Mouse (Mus musculus) kidney, postnatal 4 days (tissue): ENCODE data around the gene Upk1b.

Experiments used
- DNase-seq, 2 experiments: peaks; one replicate each; pipeline ENCODE4 v3.0.0; 2021; ENCODE audit warnings: mixed read lengths in 2 of 2

Upk1b gene

DNA sequence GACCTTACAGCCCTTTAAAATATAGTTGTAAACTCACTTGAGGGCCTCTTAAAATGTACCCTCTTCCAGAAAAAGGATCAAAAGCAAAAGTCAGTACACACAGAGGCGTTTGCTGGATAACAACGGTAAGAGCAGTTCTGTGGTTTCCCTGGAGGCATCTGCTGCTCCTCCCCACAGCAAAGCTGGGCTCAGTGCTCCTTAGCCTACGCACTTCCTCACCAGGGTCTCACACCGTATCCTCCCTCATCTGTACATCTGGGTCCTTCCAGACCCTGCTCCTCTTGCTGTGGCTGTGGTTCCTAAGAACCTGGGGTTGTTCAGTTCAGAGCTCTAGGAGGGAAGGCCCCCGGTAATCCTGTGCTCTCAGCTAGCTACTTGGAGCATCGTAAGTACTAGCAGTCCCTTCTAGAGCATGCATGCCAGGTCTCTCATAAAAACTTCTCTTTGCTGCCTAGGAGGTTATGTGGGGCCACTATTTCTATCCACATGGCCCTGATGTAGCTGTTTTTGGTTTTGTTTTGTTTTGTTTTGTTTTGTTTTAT is 39.2 kb downstream of the Upk1b start:
- DNase-seq: no peak

DNA sequence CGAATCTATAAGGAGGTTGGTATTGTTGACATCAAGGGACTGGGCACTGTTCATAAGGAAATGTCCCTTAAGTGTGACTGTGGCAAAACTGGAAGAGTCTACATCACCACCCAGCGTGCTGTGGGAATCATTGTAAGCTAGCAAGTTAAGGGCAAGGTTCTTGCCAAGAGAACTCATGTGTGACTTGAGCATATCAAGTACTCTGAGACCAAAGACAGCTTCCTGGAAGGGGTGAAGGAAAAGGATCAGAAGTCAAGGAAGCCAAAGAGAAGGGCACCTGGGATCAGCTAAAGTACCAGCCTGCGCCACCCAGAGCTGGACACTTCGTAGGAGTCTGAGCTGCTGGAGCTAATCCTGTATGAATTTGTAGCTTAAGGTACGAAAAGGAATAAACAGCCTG is 39.9 kb downstream of the Upk1b start:
- no peak for DNase-seq

DNA sequence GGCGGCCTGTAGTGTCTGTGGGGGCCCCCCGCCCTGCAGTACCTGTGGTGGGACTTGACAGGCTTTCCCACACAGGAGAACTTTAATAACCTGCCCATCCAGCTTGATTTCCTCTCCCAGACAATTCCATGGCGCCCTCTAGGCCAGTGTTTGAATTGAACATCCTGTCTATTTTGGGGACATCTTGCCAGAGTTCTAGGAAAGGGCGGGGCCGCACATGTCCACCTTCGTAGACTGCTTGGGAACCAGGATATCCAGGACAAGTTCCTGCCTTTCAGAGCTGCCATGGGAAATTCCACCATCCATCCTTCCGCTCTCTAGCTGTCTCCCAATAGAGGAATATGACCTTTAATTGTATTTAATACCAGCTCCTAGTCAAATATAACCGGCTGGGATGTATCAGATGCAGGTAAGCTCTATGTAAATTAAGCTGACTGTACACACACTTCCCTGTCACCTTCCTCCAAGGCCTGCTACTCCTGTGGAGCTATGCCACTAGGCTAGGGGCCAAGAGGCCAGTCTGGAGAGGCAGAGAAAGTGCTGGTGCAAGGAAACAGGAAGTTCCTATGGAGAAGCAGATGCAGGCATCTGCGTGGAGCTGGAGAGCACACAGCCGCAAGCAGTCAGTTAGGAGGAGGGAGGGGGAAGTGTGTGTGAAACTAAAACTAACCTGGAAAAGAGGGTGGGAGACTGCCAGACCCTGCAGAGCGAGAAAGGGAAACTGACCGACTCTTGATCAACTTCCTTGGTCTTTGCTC is 41.8 kb downstream of the Upk1b start:
- DNase-seq: peak; percentile 40 to 65

DNA sequence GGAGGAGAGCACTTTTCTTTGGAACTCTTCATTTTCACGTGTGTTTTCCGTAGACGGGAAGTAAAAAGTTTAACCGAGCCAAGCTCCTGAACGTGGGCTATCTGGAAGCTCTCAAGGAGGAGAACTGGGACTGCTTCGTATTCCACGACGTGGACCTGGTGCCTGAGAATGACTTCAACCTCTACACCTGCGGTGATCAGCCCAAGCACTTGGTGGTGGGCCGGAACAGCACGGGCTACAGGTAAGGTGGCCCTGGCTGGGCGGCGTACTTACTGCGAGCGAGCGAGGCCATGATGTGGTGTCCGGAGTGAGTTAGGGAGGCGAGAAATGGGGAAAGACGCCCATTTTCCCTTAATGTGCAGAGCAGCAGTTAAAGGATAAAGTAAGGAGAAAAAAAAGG is 42.5 kb downstream of the Upk1b start:
- no peak for DNase-seq

DNA sequence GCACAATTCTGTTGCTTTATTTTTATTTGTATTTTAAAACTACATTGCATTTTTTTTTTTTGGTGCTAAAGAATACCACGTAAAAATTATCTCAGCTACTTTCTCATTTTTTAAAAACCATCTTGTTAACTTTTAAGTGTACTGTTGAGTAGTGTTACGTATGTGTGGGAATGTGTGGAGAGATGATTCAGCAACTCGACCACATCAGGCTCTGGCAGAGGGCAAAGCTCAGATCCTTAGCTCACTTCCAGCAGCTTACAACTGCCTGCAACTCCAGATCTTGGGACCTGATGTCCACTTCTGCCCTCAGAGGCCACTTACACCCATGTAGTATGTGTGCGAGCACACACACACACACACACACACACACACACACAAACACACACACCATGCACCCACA is 43.6 kb downstream of the Upk1b start:
- no peak for DNase-seq

DNA sequence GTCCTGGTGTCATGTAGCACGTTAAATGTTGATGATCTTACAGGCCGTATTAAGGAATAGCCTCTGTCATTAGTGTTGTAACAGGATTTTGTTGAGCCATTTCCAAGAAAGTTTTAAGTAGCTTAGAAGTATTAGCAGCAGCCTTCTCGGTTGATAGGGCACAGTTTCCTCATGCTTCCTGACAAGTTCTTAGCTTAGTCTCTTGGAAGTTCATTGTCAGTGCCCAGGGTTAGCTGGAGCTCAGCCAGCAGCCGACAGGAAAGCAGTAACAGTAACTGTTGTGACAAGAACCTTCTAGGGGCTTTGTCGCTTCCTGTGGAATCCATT is 44.0 kb downstream of the Upk1b start:
- peak; percentile 71 to 76 for DNase-seq

DNA sequence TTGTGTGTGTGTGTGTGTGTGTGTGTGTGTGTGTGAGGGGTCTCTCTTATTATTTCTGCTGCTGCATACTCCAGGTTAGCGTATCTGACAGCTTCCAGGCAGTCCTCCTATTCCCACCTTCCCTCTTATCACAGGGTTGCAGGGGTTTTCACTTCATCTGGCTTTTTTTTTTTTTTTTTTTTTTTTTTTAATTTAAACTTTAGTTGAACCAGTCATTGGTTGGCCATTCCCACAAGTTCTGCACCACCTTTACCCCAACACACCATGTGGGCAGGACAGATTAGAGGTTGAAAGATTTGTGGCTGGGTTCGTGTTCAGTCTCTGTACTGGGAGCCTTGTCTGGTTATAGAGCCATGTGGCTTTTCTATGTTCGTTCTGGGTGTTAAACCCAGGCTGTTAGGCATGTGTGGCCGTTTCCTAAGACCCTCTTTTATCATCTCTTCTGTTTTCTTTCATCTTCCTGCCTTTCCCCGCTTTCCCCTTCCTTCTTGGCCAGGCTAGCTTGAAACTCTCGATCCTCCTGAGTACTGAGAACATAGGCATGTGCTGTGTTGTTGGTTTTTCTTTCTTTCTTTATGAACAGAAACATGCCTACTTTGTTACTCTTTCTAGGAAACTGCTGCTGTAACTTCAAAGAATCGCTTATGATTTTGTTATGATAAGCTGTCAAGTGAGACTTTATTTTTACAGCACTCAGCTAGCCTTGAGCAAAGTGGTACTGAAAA is 44.5 kb downstream of the Upk1b start:
- no peak for DNase-seq

DNA sequence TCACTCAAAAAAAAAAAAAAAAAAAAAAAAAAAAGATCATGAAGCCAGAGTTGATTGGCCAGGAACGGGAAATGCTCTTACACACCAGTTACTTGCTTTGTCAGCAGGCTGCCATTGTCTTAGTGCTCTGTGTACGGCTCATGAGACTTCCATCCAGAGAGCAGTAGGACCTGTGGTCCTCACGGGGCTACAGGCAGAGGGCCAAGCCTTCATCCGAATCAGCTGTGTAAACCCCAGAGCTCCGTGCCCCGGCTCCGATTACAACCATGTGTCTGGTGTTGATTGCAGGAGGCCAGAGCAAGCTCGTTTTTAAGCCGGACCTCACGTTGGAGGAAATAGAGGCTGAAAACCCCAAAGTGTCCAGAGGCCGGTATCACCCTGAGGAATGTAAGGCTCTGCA is 46.5 kb downstream of the Upk1b start:
- no peak for DNase-seq

DNA sequence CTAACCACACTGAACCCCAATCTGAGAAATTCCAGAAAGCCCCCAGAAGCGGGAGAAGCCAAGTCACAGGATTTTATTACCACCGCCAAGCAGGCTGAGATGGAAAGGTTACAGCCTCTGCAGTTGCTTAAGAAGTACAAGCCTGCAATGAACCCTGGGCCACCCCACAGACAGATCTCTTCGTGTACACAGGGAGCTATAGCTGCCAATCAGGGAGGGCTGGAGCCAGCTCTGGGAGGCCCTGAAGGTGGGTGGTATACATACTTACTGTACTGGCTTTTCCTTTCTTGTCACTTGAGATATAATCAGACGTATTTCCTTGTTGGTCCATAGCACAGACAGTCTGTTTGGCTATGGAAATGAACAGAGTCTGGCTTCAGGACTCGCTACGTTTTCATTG is 49.3 kb downstream of the Upk1b start:
- no peak for DNase-seq

DNA sequence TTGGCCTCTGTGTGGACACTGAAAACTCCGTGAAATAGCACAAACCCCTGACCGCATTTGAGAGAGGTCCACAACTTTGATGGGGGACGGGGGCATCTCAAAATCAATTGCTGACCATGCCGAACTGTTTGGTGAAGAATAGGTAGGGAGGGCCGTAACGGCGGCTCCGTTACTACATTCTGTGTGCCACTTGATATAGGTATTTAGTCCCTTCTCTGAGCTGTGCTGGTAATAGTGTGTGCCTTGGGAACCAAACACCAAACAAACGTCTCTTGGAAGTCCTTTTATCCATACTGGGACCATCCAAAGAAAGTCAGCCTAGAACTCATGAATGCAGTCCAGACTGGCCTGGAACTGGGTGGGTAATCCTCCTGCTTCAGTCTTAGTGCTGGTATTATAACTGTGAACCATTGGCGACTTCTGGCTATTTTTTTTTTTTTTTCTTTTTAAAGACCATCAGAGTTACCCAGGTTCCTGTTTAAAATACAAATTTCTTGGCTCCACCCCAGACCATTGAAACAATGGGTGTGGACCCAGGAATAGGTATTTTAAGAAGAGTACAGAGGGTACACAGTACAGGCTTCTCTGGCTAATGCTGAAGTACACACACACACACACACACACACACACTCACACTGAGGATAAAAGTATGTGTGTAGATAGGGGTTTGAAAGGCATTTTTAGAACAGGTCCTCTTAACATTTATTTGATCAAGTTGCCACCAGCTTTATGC is 56.0 kb downstream of the Upk1b start:
- DNase-seq: no peak

DNA sequence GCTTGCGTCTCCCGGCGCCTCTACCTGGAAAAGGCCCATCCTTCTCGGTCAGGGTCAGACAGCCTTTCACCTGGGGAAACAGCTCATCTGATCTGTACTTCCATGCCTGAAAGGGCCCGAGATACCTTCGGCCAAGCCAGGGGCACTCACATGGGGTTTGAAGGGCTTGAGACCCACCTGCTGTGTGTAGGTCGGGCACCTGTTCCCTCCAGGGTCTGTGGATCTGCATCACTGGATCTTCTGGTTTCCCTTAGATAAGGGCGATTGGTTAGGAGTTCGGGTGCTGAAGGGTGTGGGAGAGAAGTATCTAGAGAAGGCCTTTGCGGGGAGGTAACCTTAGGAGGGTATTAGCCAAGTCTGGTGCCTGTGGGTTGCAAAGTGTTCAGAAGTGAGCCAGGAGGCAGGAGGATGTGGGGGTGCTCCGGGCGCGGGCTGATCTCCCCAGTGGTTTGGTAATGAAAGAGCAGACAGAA is 57.4 kb downstream of the Upk1b start:
- peak; percentile 29 to 53 for DNase-seq

DNA sequence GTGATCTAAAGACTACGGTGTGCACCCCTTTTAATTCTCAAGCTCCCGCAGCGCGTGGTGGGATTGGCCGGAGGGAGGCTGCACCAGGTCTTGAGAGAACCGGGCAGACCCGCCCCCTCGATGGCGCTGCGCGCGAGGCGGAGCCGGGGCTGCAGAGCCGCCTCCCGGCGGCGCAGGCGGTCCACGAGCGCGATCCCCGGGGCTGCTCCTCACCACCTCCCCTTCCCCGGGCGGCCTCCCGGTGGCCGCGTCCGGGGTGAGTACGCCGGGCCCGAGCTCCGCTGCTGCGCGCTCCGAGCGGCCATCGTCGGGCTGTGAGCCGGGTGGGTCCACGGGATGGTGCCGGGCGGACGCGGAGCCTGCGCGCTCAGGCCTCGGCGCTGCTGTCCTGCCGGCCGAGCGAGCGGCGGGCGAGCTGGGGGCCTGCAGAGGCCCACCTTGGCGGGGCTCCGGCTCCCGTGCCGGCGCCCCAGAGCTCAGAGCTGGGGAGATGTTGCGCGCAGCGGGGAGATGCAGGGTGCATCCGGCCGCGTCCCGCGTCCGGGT is 57.9 kb downstream of the Upk1b start, which contains the start of gene B4galt4:
B4galt4 (plus strand) TSS at position 152 of the 546 bp plus-strand sequence.
- DNase-seq: peak; percentile 86 to 90

DNA sequence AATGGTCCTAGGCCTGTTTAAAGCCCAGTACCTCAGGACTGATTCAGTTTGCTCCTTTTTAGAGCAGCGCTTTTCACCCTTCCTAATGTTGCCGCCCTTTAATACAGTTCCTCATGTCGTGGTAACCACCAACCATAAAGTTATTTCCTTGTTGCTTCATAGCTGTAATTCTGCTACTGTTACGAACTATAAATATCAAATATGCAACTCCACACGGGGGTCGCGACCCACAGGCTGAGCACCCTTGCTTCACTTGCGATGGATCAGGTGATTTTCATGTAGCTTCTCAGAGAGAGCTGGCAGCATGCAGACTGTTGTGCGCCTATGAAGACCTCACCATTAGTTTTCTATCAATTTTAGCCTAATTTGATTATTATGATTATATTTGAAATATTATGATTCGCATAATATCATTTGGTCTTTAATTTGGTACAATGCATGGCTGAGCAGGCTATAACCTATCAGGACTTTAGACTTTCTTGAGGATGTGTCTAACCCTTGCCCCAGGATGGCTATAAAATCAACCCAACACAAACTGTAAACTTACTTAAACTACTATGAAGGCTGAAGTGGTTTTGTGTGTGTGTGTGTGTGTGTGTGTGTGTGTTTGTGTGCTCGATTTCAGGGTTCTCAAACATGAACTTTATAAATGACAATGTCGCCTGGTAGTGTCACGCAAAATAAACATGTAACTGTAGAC is 58.8 kb downstream of the Upk1b start:
- DNase-seq: no peak

DNA sequence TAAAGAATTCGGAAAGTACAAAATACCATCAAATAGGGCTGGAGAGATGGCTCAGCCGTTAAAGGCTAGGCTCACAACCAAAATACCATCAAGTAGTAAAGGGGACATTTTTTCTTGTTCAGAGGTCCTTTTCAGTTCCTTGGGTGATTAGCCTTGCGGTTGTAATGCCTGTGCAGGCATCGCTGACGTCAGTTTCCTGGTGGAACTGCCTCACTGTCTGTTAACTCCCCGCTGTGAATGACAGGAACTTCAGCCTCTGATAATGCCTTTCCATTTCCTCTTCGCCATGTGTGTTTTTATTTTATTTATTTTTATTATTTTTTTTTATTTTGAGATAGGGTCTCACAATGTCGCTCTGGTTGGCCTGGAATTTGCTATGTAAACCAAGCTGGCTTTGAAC is 69.2 kb downstream of the Upk1b start:
- DNase-seq: peak in 1 of 2 experiments; percentile 28

DNA sequence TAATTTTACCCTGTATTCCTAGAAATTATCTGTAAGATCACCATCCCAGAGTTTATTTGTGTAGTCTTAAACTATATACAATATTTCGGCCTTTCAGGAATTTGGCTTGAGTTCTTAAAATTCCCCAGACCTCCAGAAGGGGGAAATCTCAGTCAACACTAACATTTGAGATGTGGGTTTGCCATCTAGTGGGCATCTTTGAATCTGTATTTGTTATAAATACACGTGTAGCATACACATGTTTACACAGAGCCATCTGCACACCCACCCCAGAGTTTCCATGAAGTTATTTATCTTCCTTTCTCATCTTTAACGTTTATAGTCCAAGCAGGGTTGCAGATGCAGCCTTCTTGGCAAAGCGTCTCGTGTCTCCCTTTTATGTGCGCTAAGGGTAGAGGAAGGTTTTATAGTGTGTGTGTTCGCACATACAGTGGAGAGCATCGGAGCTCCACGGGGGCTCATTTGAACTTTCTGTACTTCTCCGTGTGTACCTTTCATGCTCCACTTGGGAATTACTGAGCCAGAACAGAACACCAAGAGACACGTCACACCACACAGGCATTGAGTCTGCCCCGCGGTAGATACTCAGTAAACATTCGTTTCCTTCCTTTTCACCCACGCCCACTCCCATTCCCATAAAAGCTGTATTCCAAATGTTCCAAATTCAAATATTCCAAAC is 70.4 kb downstream of the Upk1b start:
- no peak for DNase-seq

DNA sequence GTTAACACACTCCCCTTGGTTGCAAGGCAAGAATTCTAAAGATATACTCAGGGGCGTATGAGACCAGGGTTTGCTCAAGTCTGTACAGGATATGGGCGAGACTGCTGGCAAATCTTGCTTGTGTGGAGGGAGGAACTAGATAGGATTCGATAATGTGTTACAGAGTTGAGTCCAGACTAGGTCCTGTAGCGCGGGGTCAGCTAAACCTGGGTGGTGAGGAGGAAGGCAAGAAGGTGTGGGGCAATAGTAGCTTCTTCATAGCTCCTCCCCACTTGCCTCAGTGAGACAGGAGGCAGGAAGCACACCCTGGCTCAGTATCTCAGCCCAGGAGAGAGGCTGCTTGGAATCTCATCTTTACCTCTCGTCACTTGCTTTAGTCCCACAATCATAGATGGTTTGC is 71.0 kb downstream of the Upk1b start:
- no peak for DNase-seq

DNA sequence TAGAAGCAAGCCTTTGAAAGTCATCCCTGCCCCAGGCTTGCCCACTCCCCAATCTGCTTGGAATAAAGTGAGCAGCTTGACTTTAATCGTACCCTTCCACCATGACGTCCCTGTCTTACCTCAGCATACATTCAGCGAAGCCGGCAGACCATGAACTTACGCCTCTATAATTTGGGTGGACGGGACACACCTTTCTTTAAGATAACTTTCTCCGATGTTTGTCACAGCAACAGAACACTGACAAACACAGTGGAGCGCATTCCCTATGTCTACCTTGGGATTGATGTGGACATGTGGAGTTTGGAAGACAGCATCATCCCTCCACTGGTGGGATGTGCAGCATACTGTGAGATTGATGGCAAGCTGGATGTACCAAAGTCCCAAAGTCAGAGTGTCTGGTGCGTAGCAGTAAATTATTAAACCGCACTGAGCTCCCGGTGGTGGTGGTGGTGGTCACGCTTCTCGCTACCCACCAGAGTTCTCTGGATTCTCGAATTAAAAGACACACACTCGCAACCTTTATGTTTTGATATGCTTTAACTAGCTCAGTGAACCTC is 71.5 kb downstream of the Upk1b start:
- DNase-seq: peak in 1 of 2 experiments; percentile 23

DNA sequence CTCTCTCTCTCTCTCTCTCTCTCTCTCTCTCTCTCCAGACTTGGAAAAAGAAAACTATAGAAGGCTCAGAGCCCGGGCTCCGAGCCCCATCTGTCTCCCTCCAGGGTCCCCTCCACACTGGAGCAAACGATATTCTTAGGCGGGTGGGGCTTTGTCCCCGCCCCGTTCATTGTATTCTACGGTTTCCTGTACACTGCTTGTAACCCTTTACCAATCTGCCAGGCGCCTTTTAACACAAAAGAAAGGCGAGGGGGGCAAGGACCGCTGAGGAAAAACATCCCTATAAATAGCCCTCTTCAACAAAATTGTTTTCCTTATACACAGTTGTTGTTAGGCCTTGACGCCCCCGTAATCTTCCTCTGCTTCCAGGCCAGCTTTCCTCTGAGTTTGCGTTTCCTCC is 75.2 kb downstream of the Upk1b start:
- DNase-seq: peak in 1 of 2 experiments; percentile 49

DNA sequence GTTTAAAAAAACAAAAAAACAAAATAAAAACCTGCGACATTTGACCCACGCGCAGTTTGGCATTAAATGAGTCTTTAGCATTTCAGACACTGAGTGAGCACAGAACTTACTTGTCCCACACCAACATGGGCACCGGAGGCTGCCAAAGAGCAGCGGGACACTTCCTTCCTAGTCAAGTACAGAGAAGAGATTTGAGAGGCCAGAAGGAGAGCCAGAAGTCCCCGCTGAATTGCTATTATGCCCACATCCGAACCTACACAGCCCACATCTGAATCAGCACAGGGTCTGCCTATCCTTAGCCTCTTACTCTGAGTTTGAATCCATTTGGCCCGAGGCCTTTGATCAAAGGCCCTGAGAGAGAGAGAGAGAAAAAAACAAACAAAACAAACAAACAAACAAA is 75.9 kb downstream of the Upk1b start:
- peak in 1 of 2 experiments; percentile 30 for DNase-seq
